Mouse (Mus musculus) v-Abl transformed pro-B cells (cell line): ENCODE data around the gene Tspo.

Source experiments
- in situ Hi-C, 2 experiments: fragments of 400-800 bp; cut with MboI; formaldehyde crosslinking; loops; one replicate each; pipeline ENCODE4 v1.15.1; 2025; ENCODE audit not compliant: unreplicated experiment in 2 of 2

Gene Tspo

GRCm38 (mm10) chr15:83602372-83603045 is 39.1 kb downstream of the Tspo start:
- in situ Hi-C loops, result loop anchor here (5.0 to 25.0 kb wide), 4 partner anchors 40 to 1035 kb away; partner anchors contain the start of genes Mcat (in 1 of the 2), Tspo (in 1 of the 2) and Ttll1 (in 1 of the 2)

- in situ Hi-C loops, result loop anchor here (5.0 to 25.0 kb wide), 4 partner anchors 41 to 1034 kb away; partner anchors contain the start of genes Mcat (in 1 of the 2), Tspo (in 1 of the 2) and Ttll1 (in 1 of the 2)
Measured at GRCm38 (mm10) chr15:83603046-83603396, 39.6 kb downstream of the Tspo start.

GRCm38 (mm10) chr15:83603426-83603825 is 40.0 kb downstream of the Tspo start:
- in situ Hi-C loops, result loop anchor here (5.0 to 25.0 kb wide), 4 partner anchors 41 to 1034 kb away; partner anchors contain the start of genes Mcat (in 1 of the 2), Tspo (in 1 of the 2) and Ttll1 (in 1 of the 2)

GRCm38 (mm10) chr15:83606216-83606615 is 42.8 kb downstream of the Tspo start:
- in situ Hi-C loops, result loop anchor here (5.0 to 25.0 kb wide), 3 partner anchors 34 to 1031 kb away; no protein-coding TSS in a partner anchor

DNA sequence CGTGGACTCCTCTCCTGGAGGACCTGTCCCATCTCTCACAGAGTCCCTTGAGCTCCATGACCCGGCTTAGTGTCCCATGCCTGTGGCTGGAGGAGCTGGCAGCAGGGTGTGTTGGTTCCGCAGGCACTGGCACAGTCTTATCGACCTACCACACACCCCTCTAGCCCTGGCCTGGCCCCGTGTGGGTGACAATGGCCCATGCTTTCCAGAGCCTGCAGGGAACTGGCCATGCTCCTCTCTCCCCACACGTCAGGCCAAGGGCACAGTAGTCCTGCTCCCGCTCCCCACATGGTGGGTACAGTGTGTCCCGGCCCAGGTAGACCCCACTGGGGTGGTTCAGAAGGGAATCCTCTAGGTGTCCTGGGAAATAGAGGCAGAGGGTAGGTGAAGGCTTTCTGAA is 43.3 kb downstream of the Tspo start:
- in situ Hi-C loops, result loop anchor here (5.0 to 25.0 kb wide), 3 partner anchors 34 to 1031 kb away; no protein-coding TSS in a partner anchor

DNA sequence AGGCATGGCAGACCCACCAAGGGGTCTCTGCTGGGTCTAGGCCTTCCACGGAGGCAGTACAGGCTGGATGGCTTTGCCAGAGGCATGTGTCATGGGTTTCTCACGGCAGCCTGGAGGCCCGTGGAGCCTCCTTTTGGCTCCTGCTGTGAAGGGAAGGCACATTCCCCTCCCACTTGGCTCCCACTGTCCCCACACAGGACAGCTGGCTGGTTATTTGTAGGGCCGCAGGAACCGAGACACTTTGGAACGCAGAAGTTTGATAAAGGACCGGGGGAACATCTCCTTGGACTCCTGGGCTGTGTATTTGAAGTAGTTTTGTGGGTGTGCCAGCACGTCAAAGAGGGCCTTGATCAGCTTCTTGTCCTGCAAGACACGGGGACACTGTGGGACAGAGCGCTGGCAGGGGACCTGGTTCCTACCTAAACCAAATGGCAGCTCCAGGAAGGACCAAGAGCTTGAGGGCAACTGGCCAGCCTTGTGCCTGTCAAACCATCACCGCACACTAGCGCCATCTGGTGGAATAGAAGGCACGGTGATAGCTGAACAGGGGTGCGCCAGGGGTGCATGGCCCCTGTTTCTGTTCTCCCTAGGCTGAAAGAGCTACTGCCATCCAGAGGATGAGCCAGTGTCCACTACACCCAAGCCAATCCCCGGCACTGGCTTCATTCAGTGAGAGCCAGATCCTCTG is 43.9 kb downstream of the Tspo start:
- in situ Hi-C loops, result loop anchor here (5.0 to 25.0 kb wide), 3 partner anchors 35 to 1030 kb away; no protein-coding TSS in a partner anchor

DNA sequence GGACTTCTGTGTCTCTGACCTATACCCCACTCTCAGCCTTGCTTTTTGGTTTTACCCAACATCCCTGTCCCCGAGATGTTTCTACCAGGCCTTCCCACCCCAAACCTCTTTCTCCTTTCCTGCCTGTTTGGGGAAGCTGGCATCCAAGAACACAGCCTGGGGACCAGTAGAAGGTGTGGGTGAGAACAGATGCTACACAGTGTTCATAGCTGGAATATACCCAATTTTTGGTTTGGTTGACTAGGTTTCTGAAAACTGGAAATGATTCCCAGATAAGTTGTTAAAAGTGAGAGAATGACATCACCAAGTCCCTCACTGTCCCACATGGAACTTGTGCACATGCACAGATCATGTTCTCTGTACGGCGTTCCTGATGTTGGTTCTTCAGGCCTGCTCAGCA is 51.9 kb downstream of the Tspo start:
- in situ Hi-C loops, result loop anchor here (10.0 to 25.0 kb wide), 4 partner anchors 400 to 1022 kb away; no protein-coding TSS in a partner anchor
